Mouse (Mus musculus): Measurements from ENCODE around the gene Alb.

- TF ChIP-seq TAL1 (IDR thresholded peaks at IDR 0.05; ENCODE audit: low read length) (no peak), GATA1 (IDR thresholded peaks at IDR 0.05; ENCODE audit: low read length) (no peak)
These were observed 49.3 kb downstream of the Alb start for GRCm38 (mm10) chr5:90509828-90510592.

Measured in erythroblast, embryonic 14.5 days (primary cell).